In the genomic region with DNA sequence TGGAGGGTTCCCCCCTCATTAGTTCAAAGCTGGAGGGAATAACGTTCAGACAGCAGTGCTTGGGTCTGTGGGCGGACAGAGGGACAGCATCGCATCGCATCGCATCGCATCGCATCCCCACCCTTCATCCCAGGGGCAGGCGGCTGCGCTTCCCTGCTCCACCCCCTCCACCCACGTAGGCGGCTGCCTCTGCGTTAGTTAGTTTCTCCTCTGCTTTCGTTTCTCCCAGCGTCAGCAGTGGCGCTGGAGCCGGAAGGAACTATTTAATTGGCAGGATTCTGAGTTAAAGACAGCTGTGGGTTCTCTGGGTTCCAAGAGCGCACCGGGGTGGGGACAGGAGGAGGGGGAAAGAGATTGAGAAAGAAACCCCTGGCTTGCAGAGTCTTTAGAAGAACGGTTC, we compare ENCODE assay signal across 8 mouse cellular contexts.
A peak's percentile ranks its signal among the peaks of the same experiment; 100 is the strongest.
DNase-seq lines count a peak whose midpoint lies in the region; ATAC-seq and TF ChIP-seq lines count a peak whose summit lies in the region.

No protein-coding gene starts in this region.

- peaks cover 17% of the 10 kb centered on the region for H3K4me1 ChIP-seq in hindbrain, embryonic 12.5 days
- H3K4me1 ChIP-seq in midbrain, embryonic 16.5 days (ENCODE audit: control insufficient read depth, insufficient read depth, low read length), result peaks cover 11% of the 10 kb centered on the region

- H3K27ac ChIP-seq in gastrocnemius, adult 2 months, result peak overlapping the region; percentile 53; the same call in 1 of the 2 replicates
- H3K27ac ChIP-seq in hindbrain, embryonic 12.5 days, result no peak overlapping the region
- peak overlapping the region; percentile 30; the same call in 1 of the 2 replicates for H3K27ac ChIP-seq in midbrain, embryonic 16.5 days (ENCODE audit: low read length)

- peak; percentile 25 for DNase-seq in ovary, postnatal 36 days (ENCODE audit: low spot score)
- no peak for DNase-seq in ovary, postnatal 14 days (ENCODE audit: low spot score)
- DNase-seq in gastrocnemius, adult 2 months, result peak; percentile 77
- DNase-seq in layer of hippocampus, postnatal 36 days, result peak; percentile 50 to 56
- DNase-seq in spleen, postnatal 10 days (ENCODE audit: low spot score in 2 of 2), result no peak

- no peaks in the 10 kb centered on the region for H3K36me3 ChIP-seq in hindbrain, embryonic 12.5 days
- H3K36me3 ChIP-seq in midbrain, embryonic 16.5 days (ENCODE audit: control insufficient read depth, insufficient read depth, low read length), result no peaks in the 10 kb centered on the region

- no peaks in the 10 kb centered on the region for H3K9me3 ChIP-seq in hindbrain, embryonic 12.5 days (replicated peaks)
- H3K9me3 ChIP-seq in midbrain, embryonic 16.5 days (replicated peaks; ENCODE audit: control insufficient read depth, low read length, poor library complexity, severe bottlenecking), result no peaks in the 10 kb centered on the region

- peak overlapping the region; percentile 59 for H3K4me3 ChIP-seq in gastrocnemius, adult 2 months
- peak overlapping the region; percentile 15 for H3K4me3 ChIP-seq in hindbrain, embryonic 12.5 days
- peak overlapping the region; percentile 27 for H3K4me3 ChIP-seq in midbrain, embryonic 16.5 days (ENCODE audit: low read depth, low read length)

- peak overlapping the region; percentile 28 for H3K9ac ChIP-seq in hindbrain, embryonic 12.5 days
- peak overlapping the region; percentile 47 for H3K9ac ChIP-seq in midbrain, embryonic 16.5 days (ENCODE audit: low read depth, low read length)

- no peak for TF ChIP-seq CTCF in gastrocnemius, adult 2 months (IDR thresholded peaks at IDR 0.05)

- peak overlapping the region; percentile 49 for H3K4me2 ChIP-seq in hindbrain, embryonic 12.5 days (replicated peaks)
- peak overlapping the region; percentile 61 for H3K4me2 ChIP-seq in midbrain, embryonic 16.5 days (ENCODE audit: low read length)

- ATAC-seq in hindbrain, embryonic 12.5 days (ENCODE audit: low FRiP score), result peak; percentile 45; the same call in 1 of the 2 replicates
- ATAC-seq in midbrain, embryonic 16.5 days, result 0 out of 2 replicates have a peak, but pooled peaks have one; percentile 46
- no peak for ATAC-seq in erythroblast, adult 5-6 weeks (replicated peaks; ENCODE audit: low FRiP score, poor library complexity, severe bottlenecking)

- peaks cover 53% of the 10 kb centered on the region for H3K27me3 ChIP-seq in hindbrain, embryonic 12.5 days
- no peaks in the 10 kb centered on the region for H3K27me3 ChIP-seq in midbrain, embryonic 16.5 days (ENCODE audit: control insufficient read depth, insufficient read depth, low read depth, low read length)

- under 1% methylated on average over 19 of the region's 19 CpGs for WGBS in hindbrain, embryonic 12.5 days
- 1% methylated on average over 19 of the region's 19 CpGs for WGBS in midbrain, embryonic 16.5 days

- intact Hi-C loops in gastrocnemius, adult 2 months (cut with DNase I), result no loop called here

Comparison
In these comparisons a context has a peak if more than half of its experiments do, and no peak if none do; other contexts are left out.
1. DNase-seq: peak in ovary, postnatal 36 days (single experiment), gastrocnemius, adult 2 months (single experiment) and layer of hippocampus, postnatal 36 days (2 of 2); none in ovary, postnatal 14 days (single experiment) and spleen, postnatal 10 days (0 of 2).
2. Peak in every context shown above with its lines, with median percentiles within 50 percentile points of each other: H3K4me3 ChIP-seq.